Mouse (Mus musculus) induced T-regulatory cell, adult 2 months (primary cell): ENCODE results near the gene Kcnh3.

Experiments used
- DNase-seq: peaks from one replicate; pipeline ENCODE4 v3.0.0-alpha.2; 2012; ENCODE audit warnings: low read depth

Kcnh3 gene

DNA sequence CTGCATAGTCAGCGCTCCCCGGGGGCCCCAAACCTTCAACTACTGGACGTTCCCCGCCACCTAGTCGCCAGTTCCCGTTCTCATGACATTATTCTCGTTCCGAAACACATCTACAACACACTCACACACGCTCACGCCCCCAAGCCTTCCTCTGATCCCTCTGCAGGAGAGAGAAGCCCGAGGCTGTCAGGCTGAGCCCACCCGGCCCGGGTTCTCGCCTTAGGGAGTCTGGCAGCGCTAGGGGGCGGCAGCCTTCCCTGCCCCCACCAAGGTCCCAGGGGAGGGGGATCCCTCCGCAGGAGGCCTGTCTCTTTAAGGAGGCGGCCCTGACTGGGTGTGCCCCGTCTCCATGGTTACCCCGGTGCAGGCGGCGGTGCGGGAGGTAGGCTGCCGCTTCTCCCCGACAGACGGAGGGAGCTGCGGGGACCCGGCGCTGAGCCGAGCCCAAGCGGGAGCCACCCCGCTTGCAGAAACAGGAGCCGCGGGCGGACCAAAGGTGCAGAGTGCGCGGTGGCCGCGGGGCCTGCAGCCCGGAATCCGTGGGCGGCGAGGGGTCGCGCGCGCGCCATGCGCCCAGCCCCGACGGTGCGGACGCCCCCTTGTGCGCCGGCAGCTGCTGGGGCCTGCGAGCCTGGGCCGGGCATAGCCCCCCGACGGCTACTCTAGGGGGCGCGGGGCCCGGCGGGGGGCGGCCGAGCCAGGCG, at the start of gene Kcnh3:
Gene Kcnh3, plus strand, starts transcription at position 654 of the 704 bp plus-strand sequence.
- DNase-seq: peak; percentile 80

DNA sequence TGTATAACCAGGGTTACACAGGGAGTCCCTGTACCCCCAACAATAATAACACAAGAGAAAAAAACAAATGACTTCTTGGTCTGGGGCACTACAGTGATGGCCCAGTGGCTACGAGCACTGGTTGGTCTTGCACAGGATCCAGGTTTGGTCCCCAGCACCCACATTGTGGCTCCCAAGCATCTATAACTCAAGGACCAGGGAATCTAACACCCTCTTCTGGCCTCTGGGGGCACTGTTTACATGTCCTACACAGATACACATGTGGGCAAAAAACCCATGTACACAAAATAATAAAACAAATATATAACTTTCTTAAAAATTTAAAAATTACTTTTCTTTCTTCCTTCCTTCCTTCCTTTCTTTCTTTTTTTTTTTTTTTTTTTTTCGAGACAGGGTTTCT, 45.0 kb upstream of the Kcnh3 start:
- DNase-seq: peak; percentile 10

DNA sequence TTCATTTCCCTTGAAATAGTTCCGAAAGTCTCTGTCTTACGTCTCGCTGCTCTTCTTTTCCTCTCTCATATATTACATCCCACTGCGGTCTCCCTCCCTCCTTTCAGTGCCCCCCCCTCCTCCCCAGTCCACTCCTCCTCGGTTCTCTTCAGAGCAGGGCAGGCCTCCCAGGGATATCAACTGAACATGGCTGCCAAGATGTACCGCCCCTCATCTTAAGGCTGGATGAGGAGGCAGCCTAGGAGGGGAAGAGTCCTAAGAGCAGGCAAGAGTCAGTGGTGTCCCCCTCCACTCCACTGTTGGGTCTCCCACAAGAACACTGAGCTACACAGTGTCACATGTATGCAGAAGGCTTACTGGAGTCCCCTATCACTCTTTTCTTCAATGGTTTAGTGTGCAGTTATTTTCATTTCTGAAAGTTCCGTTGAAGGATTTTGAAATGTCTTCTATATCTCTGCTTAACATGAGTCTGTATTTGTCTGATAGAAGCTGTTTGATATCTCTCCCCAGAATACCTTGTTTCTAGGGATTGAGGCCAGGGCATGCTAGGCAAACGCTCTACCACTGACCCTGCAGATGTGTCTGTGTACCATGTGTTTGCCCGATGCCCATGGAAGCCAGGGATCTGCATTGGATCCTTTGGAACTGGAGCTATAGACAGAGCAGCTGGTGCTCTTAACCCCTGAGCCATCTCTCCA, 40.3 kb upstream of the Kcnh3 start:
- DNase-seq: no peak

DNA sequence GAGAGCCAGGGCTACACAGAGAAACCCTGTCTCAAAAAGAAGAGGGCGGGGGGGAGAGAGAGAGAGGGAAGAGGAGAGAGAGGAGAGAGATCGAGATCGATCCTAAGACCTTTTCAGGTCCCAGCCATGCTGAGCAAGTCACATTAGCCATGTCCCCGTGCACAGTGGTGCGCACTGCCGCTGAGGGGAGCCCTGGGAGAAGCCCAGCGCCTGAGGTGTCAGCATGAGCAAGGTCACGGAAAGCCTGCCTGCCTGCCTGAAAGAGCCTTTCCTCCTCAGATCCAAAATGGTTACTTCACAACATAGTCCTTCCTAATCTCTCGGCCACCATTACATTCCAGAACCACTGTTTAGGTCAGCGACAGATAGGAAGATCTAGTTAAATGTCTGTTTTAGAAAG, 30.3 kb upstream of the Kcnh3 start:
- no peak for DNase-seq

DNA sequence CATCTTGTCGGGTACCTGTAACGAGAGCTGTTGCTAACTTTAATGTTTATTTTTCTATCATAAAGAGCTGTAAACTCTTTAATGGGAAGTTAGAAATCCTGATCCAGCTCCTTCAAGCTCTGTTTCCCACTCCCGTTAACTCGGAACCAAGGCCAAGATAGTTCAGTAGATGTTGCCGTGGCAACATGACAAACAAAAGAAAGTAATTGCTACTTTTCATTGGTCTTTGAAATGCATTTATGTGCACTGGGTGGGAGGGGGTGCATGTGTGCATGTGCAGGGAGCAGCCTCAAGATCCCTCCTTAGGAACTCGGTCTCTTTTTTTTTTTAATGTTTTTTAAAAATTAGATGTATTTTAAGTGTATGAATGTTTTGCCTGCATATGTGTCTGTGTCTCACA, 29.6 kb upstream of the Kcnh3 start:
- DNase-seq: no peak

DNA sequence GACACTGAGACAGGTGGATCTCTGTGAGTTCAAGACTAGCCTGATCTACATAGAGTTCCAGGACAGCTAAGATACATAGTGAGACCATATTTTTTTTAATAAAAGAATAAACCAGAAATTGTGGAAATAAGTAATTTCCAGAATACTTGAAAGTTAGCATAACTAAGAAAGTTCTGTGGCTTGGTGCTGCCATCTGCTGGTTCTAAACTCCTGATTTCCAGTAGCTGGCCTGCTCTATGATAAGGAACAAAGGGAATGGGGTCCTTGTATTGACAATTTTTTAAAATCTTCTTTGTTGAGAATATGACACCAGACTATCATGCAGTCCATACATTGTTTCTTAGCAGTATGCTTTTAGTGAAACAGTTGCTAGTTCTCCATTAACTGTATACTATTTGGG, 25.9 kb upstream of the Kcnh3 start:
- DNase-seq: peak; percentile 58

DNA sequence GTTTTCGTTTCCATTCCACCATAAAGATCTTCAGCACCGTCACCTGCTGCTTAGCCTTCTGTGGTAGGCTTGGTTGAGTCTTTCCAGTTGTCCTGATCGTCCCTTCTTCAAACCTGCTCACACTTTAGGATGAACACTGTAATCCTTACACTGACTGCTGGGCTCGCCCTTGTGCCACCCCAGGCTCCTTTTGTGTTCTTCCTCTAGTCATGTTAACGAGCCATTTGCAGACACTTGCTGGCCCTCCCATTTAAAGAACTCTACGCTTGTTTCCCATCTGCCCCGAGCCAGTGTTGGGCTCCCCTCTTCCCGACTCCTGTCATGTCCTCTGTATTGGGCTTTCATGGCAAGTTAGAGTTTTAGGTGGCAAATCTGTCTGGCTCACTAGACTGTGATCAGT, 18.7 kb upstream of the Kcnh3 start:
- DNase-seq: no peak

DNA sequence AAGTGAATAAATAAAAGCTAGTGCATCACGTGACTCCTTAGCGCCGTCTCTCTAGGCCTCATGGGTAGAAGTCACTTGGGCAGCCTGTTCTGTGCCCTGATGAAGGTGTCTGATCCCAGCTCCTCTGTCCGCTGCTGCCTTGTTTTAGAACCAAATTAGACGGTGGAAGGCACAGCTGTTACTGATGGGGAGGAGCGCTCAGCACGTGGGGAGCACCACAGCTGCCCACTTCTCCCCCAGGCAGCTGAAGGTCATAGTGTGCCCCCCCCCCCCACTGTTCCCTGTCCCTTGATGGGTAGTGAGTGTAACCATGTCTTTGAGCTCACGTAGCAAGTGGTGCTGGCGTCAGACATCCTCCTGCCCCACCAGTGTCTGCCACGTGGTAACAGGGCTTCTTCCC, 11.5 kb upstream of the Kcnh3 start:
- no peak for DNase-seq

DNA sequence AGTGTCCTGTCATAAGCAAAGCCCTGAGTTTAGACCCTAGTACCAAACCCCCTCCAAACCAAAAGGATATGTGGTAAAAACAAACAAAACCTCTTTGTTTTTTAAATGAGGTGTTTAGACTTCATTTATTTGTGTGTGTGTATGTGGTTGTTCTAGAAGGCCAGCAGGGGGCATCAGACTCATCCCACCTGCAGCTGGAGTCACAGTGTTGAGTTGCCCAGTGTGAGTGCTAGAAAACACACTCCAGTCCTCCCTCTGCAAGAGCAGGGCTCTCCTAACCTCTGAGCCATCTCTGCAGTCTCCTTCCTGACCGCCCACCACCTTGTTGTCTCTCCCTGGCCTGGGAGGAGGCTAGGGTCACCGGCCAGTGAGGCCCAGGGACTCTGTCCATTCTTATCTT, 9.7 kb upstream of the Kcnh3 start:
- DNase-seq: peak; percentile 68

DNA sequence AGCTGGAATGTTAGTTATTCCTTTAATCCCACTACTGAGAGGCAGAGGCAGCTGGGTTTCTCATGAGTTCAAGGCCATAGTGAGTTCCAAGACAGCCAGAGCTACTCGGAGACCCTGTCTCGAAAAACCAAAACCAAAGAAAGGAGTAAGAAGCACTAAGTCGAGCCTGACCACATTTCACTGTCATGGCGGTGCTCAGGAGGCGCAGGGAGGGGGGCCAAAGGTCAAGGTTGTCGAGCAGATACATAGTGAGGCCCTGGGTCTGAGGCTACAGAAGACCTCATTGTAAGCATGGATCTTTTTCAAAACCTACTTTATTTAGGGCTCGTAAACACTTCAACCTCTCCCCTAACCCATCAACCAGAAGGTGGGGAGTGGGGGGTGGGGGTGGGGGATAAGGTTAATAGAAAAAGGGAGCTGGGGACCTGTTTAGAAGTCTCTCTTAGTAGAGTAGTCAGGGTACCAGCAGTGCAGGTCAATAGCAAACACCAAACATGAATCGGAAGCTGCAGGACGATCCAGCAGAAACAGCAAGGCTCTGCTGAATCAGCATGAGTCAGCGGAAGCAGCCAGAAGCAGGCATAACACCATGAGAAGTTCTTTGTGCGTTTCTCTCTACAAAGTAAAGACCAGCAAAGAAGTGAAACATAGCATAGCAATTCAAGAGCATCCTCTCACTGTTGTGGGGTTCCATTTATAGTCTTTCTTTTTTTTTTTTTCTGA, 8.8 kb upstream of the Kcnh3 start:
- no peak for DNase-seq

DNA sequence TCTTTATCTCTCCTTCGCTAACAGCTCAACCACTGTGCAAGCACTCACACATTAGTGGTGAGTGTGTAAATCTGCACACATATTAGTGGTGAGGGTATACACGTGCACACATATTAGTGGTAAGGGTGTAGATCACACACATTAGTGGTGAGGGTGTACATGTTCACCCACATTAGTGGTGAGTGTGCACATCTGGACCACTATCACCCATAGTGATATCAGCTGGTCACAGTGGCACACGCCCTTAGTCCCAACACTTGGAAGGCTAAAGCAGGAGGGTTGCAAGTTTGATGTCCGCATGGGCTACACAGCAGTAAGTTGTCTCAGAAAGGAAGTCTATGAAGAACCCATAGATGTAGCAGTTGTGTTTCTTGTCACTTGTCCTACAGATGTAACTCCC, 7.0 kb upstream of the Kcnh3 start:
- DNase-seq: no peak

DNA sequence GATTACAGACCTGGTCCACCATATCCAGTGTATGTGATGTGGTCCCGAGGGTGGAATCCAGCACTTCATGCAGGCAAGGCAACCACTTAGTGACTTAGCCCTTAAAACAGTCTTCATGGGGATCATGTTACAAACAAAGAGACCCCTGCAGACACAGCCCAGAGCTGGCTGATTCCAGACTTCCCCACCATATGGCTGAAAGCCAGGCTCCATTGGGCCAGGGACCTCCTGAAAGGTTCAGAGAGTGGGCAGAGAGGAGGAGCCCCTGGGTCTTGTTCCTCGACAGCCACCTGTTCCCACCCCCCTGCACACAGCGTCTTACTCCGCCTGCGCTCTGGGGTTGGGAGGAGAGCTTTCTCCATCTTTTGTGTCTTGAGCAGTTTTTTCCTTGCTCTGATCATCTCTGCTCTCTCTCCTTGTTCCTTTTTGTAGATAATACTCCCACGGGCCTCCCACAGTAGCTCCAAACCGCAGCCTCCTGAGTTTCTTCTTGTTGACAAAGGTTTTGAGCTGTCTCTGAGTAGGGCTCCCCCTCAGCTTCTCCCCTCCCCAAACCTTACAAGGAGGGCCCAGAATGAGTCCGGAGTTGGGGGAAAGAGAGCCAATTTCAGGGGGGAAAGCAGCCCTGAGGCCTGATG, 3.2 kb upstream of the Kcnh3 start:
- DNase-seq: no peak

DNA sequence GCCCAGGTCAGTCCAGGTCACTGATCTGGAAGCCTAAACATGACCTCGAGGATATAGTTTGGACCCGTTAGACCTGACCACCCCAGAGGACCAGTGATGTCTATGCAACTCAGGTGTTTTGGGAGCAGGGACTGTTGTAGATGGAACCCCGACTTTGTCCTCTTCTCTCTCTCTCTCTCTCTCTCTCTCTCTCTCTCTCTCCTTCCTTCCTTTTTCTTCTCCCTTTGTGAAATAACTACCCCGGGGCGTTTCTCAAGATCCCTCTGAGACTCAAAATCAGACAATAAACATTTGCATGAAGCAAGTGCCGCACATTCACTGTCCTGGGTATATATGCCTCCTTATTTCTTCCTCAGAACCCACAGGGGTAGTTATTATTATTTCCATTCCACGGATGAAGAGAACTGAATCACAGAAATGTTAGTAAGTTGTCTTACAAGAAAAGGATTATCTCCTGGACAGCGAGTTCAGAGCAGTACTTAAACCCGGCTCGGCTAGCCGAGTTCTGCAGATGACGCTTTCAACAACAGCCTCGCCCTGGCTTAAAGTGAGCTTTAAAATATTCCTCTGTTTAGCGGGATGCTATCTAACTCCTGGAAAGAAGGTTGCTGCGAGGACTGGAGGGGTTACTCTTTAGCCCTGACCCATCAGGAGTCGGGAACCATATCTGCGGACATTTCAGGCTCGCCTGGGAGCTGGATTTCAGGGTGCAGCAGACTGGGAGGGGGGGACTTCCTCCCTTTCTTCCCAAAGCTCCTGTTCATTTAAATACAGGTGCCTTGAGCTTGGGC, 1.7 kb upstream of the Kcnh3 start:
- DNase-seq: peak; percentile 30

DNA sequence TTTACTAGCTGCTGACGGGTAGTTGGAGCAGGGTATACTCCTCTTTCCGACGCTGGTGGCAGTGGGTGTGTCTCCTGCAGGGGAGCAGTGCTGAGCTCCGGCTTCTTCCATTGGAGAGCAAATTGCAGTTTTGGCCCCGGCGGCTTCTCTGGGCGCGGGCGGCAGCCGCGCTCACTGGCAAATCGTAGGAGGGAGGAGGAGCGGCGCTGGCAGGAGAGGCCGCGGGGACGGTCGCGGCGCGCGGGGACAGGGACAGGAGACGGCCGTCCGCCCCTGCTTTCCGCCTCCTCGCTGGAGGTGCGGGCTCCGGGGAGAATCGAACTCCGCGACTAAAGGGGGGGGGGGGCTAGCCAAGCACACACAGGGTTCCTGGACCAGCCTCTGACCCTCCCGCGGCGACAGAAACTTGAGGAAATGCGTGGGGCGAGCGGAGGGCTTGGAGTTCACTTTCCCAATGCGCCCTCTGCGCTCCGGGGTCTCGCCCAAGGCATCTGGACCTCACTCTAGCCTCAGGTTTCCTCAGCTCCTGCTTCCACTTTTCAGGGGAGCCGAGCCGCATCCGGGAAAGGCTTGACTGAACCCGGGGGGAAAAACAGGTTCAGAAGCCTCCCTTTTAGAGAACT, 965 bp upstream of the Kcnh3 start:
- peak; percentile 57 for DNase-seq

DNA sequence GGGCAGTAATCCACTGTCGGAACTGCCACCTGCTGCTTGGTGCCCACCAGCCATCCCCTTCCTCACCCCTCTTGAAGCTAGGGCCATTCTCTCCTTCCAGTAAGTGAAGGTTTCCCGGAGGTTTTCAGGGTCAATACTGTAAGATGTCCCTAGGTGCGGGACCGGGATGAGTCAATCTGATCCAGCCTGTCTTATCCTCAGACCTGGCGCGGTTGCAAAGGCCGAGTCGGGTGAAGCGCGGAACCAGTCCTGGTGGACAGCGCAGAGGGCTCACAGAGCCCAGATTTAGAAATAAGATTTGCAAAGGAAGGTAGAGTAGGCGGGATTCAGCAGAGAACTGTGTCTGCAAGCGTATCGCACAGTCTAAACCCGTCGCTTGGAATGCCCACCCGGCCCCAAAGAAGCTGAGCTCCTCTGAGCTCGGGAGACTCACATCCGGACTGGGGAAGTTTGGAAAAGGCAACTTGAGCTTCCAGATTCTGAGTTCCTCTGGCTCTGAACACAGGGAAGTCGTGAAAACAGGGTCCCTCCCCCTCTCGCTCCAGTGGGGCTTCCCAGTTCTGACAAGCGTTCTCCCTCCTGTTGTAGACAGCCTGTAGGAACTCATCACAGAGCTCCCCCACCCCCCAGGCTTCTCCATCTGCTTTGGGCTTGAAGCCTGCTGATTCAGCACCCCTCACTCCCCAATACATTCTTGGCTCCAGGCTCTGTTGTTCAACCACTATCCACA, 585 bp downstream of the Kcnh3 start:
- peak; percentile 29 for DNase-seq

DNA sequence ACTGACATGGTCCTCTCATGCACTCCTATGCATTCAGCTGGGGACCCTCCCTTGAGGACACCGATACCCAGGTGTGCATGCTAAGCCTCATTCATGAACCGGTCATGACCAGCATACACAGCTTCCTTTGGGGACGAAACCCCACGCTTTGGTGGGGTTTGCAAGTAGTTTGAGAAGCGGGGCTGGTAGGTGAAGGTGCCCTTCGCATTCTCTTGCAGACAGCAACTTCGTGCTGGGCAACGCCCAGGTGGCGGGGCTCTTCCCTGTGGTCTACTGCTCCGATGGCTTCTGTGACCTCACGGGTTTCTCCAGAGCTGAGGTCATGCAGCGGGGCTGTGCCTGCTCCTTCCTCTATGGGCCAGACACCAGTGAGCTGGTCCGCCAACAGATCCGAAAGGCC, 1.4 kb downstream of the Kcnh3 start:
- DNase-seq: no peak

DNA sequence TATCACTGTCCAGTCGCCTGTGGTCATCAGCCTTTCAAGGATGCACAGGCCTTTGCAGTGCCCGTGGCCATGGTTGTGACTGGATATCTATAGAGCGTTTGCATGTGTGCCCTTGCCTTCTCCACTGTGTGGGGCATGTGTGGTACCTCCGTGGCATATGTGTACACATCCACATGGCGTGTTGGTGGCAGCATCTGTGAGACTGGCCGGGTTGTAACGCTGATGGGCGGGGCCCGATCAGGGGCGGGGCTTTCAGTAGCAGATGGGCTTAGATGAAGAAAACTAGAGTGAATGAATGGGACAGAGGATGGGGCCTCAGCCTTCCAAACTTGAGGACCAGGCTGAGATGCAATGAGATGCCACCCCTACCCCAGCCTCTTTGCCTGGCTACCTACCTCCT, 7.3 kb downstream of the Kcnh3 start:
- DNase-seq: no peak

DNA sequence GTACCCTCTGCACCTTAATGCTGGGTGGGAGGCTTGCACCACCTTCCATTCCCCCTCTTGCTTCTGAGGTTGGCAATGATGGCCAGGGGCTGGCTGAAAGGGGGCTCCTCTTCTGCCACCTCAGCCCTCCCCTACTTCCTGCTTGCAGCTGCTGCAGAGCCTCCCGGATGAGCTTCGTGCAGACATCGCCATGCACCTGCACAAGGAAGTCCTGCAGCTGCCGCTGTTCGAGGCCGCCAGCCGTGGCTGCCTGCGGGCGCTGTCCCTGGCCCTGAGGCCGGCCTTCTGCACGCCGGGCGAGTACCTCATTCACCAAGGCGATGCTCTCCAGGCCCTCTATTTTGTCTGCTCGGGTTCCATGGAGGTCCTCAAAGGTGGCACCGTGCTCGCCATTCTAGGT, 9.1 kb downstream of the Kcnh3 start:
- DNase-seq: peak; percentile 44

DNA sequence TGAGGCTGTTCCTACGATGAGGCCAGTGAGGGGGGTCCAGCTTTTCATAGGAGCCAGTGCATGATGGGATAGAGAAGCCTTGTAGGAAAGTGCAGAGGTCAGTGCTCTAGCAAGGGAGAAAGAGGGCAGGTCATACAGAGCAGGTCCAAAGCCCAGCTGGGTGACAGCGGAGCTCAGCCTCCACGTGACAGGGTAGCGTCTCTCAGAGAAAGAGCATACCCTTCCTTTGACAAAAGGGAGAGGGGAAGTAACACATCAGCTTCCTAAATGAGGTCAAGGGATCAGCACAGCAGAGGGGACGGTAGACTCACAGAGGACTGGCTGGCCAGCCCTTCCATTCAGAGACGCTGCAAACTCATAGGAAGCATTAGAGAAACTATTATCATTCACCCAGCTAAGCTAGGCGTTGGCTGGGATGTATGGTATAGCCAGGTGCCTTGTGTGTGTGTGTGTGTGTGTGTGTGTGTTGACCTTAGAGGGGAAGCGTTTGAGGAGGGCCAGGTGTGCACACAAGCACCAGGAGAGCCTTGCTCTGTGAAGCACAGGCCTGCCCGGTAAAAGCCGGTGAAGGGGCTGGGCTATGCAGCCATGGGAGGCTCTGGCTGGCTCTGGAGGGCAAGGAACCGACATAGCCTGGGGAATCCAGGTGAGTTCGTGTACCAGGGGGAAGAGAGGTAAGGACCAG, 9.8 kb downstream of the Kcnh3 start:
- DNase-seq: no peak

DNA sequence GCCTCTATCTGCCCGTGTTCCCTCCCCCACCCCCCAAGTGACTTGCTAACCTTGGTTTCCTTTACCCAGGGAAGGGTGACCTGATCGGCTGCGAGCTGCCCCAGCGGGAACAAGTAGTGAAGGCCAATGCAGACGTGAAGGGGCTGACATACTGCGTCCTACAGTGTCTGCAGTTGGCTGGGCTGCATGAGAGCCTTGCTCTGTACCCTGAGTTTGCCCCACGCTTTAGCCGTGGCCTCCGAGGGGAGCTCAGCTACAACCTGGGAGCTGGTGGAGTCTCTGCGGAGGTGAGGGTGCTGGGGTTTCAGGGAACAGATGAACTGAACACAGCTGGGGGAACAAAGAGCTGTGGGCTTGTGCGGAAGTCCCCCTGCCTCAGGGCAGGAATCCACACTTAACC, 13.3 kb downstream of the Kcnh3 start:
- no peak for DNase-seq
